Mouse (Mus musculus) ovary, postnatal 14 days (tissue): ENCODE data around the gene Jph4.
A peak's percentile ranks its signal among the peaks of the same experiment; 100 is the strongest.

Experiments used
- DNase-seq: peaks from one replicate; pipeline ENCODE4 v3.0.0; 2022; ENCODE audit warnings: low spot score

The Jph4 gene

DNA sequence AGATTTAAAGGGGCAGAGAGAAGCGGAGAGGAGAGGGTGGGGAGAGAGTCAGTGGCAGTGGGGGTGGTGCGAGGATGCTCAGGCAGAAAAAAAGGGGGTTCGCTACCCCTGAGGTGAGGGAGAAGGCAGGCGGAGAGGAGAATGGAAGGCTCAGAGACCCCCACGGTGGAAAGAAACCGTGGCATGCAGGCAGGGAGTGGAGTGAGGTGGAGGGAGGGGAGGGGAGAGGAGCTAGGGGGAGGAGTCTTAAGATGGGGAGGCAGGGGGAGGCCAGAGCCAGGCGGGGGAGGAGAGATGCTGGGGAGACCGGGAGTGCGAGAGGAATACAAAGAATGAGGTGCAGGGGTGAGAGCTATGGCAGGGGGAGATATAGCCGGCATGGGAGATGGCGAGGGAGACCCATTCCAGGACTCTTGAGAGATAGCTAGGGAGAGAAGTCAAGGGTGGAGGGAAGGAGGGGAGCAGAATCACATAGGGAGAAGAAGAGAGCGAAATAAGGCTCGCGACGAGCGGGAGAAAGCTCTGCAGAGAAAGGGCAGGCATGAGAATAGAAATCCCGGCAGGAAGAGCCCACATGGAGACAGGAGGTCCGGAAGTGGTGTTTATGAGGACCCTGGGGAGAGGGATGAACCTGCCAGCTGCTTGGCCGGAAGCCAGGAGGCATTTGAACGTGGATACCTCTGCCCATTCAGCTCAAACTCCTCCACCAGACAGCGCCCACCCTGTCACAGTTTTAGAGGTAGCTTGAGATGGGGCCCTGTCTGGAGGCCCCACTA is at the start of gene Jph4:
TSS of gene Jph4 (minus strand) at position 511 of the 776 bp plus-strand sequence.
- DNase-seq, result no peak

- no peak for DNase-seq
Observed at GRCm38 (mm10) chr14:55164172-55164806, 47.6 kb upstream of the Jph4 start.

DNA sequence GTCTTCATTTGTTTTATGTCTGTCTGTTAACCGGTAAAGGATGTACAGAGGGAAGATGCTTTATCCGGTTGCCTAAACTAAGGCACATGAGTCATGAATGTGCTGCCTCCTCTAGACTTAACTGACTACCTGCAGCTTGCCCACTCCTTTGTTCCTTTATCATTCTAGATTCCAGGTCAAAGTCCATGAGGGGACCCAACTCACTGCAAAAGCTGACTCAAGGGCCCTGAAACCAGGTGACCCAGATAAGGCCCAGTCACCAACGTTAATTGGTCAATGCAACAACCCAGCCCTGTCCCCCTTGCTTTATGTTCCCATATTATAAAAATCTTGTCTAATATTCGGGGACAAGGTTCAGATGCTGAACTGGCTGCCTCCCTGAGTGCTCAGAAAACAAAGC is 45.4 kb upstream of the Jph4 start:
- DNase-seq, result no peak

DNA sequence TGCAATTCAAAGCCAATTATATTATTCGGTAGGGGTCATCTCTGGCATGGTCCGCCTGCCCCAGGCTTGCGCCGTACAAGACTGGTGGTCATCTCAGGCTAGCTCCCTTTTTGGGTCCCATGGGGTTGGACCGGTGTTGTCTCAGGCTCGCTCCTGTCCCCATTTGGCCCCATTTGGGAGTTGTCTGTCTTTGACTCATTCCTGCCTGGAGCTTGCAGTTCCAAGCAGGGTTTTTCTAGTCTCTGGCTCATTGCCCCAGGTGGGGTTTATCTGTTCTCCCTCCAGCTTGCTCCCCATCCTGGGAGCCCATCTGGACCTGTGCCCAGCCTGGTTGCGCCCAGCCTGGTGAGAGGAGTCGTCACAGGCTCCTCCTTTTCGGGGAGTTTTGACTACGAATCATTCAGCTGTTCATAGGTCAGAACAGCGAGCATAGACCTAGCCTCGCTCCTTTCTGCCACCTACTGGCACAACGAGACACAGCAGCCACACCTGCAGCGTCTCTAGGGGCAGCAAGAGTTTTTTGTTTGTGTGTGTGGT is 44.4 kb upstream of the Jph4 start:
- DNase-seq, result peak; percentile 64

DNA sequence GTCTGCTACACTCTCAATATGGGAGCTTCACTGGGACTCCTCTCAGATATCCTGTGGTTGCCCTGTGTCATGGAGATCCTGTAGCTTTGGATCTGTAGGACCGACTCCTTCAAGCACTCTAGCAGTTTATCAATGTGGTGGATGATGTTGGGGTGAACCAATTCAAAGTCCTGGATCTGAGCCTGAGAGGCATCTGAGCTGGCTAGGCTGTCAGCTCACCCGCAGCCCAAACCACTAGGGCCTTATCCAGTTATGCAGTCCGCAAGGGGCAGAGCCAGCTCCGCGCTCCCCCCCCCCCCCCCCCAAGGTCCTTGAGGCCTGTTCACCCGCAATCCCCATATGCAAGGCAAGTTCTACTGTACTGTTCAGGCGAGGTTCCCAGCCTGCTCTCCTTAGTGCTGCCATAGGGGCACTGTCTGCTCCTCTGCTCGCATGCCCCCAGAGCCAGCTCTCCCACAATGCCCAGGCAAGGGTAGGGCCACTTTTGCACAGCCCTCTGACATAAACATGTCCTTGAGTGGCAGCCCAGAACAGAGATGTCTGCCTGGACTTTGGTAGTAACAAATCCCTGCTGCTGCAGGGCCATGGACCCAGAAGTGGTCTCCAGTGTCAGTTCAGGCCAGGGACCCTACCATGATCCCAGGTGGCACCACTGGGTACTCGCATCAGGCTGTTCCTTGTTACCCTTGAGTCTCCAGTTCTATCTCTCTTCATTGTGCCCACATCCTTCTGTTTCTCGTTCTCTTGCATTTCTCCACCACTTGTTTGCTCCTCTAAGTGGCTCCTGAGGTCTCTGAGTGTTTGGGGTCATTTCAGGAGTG is 43.7 kb upstream of the Jph4 start:
- DNase-seq, result no peak

GRCm38 (mm10) chr14:55157322-55158065 is 40.8 kb upstream of the Jph4 start:
- DNase-seq, result no peak

- no peak for DNase-seq
Observed at GRCm38 (mm10) chr14:55152951-55153481, 36.3 kb upstream of the Jph4 start.

- DNase-seq, result no peak
Observed at GRCm38 (mm10) chr14:55152174-55152573, 35.4 kb upstream of the Jph4 start.

DNA sequence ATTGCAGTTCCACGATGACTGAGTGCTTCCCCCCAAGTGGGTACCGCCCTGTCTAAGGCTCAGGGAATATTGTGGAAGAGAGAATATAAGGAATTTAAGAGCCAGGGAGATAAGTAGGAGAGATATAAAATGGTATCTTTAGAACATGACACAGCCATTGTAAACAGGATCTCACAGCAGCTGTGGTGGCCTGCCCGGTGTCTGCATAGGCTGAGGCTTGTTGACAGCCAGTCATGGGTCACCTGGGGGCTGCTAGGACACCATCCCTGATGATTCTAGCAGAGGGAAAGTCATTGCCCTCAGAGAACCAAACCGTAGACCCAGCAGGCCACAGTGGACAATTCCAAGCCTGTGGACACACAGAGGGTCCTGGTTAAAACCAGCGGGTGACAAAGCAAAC is 34.2 kb upstream of the Jph4 start:
- no peak for DNase-seq

GRCm38 (mm10) chr14:55149041-55149440 is 32.3 kb upstream of the Jph4 start:
- no peak for DNase-seq

DNA sequence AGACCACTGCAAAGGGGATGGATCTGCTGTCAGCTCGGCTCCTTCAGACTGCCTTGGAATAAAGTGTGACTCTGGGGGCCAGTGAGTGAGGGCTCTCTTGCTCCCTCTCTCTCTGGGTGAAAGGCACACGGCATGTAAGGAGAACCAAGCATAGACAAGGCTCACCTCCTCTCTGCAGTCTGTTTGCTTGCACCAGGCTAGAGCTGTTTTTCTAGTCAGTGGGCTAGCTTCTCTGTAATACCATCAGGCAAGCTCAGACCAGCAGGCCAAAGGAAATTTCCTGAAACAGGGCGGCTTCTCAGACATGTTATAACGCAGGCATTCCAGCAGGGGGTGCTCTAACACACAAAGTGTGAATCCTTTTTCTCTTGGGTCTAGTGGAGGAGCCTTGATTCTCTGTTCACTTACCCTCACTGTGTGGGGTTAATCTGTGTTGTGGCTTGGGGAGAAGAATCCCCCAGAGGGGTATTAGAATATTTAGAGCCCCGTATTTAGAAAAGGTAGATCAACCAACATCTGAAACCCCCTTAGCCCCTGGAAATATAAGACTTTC is 31.7 kb upstream of the Jph4 start:
- DNase-seq, result peak; percentile 57

- DNase-seq, result peak; percentile 9
Observed at GRCm38 (mm10) chr14:55146829-55147401, 30.2 kb upstream of the Jph4 start.

GRCm38 (mm10) chr14:55146324-55146723 is 29.6 kb upstream of the Jph4 start:
- no peak for DNase-seq

DNA sequence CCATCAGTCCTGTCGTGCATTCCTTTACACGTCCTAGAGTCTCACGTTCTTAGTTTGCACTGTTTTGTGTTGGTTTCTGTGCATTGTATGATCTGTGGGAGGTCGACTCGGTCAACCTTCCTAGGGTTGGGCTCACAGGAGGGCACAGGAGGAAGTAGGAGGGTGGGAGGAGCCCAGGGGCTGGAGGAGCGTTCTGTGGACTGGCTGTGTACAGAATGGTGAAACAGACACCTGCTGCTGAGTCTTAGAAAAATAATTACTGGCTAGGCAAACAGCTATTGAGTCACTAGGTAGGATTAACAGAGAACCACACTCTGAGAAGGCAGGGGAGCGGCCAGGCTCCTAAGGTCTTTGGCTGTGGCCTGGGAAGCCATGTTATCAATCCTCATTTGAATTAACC is 22.6 kb upstream of the Jph4 start:
- no peak for DNase-seq

DNA sequence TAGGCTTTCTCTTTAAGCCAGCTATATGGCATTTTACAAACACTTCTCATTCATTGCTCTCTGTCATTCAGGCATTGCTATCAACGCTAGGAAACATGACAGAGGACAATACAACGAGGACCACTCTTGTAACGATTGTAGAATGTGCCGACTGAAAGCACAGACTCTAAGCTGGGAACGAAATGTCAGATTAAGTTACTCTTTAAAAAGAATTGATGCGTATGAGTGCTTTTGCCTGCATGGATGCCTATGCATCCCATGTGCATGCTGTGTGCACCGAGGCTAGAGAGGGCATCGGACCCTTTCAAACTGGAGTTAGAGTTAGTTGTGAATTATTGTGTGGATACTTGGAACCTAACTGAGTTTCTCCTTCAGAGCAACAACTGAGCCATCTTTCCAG is 18.9 kb upstream of the Jph4 start:
- no peak for DNase-seq

DNA sequence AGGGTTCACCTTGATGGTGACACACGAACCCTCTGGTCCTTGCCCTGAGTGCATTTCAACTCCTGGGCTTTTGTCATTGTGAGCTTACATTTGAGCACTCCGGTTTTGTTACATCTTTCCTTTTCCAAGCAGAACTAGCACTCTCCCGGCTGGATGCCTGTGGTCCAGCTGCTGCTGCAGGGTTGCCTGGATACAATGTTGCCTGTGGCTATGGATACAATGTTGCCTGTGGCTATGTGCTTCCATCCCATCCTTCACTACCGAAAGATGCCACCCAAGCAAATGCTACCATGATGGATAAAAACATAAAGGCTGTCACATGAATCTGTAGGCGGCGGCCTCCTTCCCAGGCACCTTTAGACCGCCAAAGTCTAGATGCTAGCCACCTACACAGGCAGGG is 9.8 kb upstream of the Jph4 start:
- no peak for DNase-seq

GRCm38 (mm10) chr14:55125711-55126110 is 9.0 kb upstream of the Jph4 start:
- DNase-seq, result no peak

GRCm38 (mm10) chr14:55122359-55122758 is 5.6 kb upstream of the Jph4 start:
- DNase-seq, result no peak

DNA sequence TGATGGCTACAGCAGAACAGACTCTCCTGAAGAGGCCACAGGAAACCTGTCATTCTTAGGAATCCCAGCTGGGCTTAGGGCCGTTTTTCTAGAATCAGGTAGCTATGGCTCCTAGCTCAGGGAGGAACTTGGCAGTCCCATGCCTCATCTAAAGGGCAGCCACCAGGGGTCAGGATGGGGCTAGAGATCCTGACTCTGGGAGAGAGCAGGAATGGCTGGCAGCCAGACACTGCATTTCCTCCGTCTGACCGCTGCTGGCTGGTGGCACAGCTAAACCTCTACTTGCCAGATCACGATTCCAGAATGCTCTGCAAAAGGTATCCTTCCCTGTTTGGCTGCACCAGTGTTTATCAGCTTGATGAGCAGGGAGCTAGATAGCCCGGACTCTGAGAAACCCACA is 5.2 kb upstream of the Jph4 start:
- peak; percentile 72 for DNase-seq

DNA sequence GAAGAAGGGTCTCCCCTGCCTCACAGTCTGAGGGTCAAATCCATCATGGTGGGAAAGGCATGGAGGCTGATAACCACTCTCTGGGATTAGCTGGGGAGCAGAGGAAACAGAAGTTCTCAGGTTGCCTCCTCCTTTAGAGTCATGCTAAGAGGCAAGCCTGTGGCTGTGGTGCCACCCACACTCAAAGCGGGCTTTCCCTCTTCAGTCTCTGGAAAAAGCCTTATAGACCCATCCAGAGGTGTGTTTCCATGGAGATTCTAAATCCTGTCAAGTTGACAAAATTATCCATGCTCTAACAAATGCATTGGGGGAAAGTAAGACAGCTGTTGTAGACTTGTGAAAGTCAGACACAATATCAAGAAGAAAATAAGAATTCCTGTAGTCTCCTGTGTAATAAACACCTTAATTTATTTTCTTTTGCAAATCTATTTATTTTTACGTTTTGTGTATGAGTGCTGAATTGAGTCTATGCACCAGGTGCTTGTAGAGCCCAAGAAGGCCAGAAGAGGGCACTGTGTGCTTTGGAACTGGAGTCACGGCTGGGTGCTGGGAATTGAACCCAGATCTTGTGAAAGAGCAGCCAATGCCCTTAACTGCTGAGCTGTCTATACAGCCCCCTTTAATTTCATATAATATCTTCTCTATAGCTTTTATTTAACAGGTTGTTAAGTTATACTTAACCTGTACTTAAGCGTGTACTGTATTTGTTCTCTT is 2.8 kb upstream of the Jph4 start:
- no peak for DNase-seq
